Mouse (Mus musculus): ENCODE results near the gene Vmn1r86. TPM values are rescaled to one million over a fixed set of nuclear protein-coding genes. Genes with fewer than 3 reads are reported as not detected.

Gene Vmn1r86
- total and polyA plus RNA-seq, 3 experiments: not detected

DNA sequence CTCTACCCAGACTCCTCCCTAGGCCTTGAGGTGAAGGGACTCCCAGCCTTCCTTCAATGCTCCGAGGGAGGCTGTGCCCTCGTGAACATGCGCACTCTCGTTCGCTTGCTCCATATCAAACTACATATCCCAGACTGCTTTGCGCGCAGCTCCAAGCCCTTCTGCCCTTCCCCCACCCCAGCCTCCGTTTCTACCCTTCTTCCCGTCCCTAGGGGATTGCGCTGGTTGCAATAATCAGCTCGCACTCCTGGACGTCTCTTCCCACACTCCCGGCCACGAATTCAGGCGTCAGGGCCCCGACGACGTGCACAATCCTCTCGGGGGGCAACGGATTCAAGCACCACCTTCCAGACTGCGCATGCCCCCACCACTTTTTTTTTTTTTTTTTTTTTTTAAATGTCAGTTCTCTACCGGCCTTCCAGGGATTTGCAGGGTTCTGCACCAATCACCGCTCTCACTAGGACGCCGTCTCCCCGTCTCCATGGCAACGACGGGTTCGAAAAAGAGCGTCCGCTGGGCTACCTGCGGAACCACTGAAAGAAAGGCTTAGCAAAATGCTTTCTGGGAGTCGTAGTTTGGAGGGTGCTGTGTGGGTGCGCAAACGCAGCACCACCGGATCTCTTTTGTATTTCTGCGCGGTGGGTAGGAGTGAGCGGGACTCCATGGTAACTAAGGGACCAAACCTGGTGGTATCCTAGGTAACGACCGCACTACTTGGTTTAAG is 65.3 kb downstream of the Vmn1r86 start, which contains the start of gene Mzf1 (continued):
- TF ChIP-seq ELF1 (IDR thresholded peaks at IDR 0.05; ENCODE audit: low read depth, low read length) (peak; percentile 72), ZKSCAN1 (IDR thresholded peaks at IDR 0.05; ENCODE audit: low read depth, low read length) (no peak), BHLHE40 (IDR thresholded peaks at IDR 0.05; ENCODE audit: borderline replicate concordance, low read depth, low read length) (no peak), USF1 (IDR thresholded peaks at IDR 0.05; ENCODE audit: low read depth, low read length) (0 out of 2 replicates have a peak, but pooled peaks have one; percentile 36), MYB (IDR thresholded peaks at IDR 0.05; ENCODE audit: low read depth, low read length) (no peak), SIN3A (IDR thresholded peaks at IDR 0.05; ENCODE audit: low read length) (peak; percentile 90), GABPA (IDR thresholded peaks at IDR 0.05; ENCODE audit: low read depth, low read length) (no peak), TAL1 (IDR thresholded peaks at IDR 0.05; ENCODE audit: low read length) (no peak), POLR2AphosphoS2 (IDR thresholded peaks at IDR 0.05; ENCODE audit: low read length) (peak; percentile 50; the same call in 1 of the 2 replicates), POLR2A (IDR thresholded peaks at IDR 0.05; ENCODE audit: control insufficient read depth in 1 of 2, insufficient read depth in 1 of 2, low read depth in 1 of 2, low read length in 2 of 2, poor library complexity in 1 of 2) (peak; percentile 47 to 83; a peak in 2 of 4 replicates), JUND (IDR thresholded peaks at IDR 0.05; ENCODE audit: low read depth, low read length) (no peak), RCOR1 (IDR thresholded peaks at IDR 0.05; ENCODE audit: low read depth, low read length) (no peak), NELFE (IDR thresholded peaks at IDR 0.05; ENCODE audit: low read depth, low read length) (peak; percentile 87), POLR2AphosphoS5 (IDR thresholded peaks at IDR 0.05; ENCODE audit: borderline replicate concordance, low read depth, low read length) (no peak), TCF12 (IDR thresholded peaks at IDR 0.05; ENCODE audit: low read depth, low read length) (0 out of 2 replicates have a peak, but pooled peaks have one; percentile 29)

DNA sequence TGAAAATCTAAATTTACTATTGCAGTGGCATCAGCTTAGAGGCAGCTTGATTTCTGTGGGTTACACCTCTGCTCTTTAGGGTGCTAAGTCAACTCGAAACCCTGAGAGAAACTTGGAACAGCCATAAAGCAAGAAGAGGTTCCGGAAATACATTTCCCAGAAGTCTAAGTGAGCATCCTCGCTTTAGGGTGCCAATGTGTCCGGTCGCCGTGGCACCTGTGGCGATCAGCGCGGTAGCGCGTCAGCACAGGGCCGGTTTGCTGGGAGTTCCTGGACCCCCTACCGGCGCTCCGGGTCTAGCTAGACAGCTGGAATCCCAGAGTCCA is 65.8 kb downstream of the Vmn1r86 start:
- DNase-seq (ENCODE audit: low read depth, low spot score): no peak
- no peaks in the 10 kb centered on the region; the same call in 1 of the 2 replicates for H3K79me2 ChIP-seq (ENCODE audit: control insufficient read depth, insufficient read depth, low read length, poor library complexity)
- H3K27me3 ChIP-seq (ENCODE audit: control insufficient read depth in 1 of 2, insufficient read depth in 2 of 2, low read length in 2 of 2): no peaks in the 10 kb centered on the region
- TF ChIP-seq SMC3 (IDR thresholded peaks at IDR 0.05; ENCODE audit: low read depth, low read length) (no peak), EP300 (IDR thresholded peaks at IDR 0.05; ENCODE audit: low read depth in 1 of 2, low read length in 2 of 2) (0 out of 4 replicates have a peak, but pooled peaks of 1 of the 2 experiments have one; percentile 5)
- H3K4me1 ChIP-seq (ENCODE audit: control insufficient read depth in 1 of 2, insufficient read depth in 2 of 2, low read length in 2 of 2): peaks cover 4 to 6% of the 10 kb centered on the region in 2 experiments; a peak in 3 of 4 replicates
- peak overlapping the region; percentile 63 to 70 for H3K4me3 ChIP-seq (ENCODE audit: control insufficient read depth in 1 of 2, insufficient read depth in 1 of 2, low read depth in 2 of 2, low read length in 2 of 2)
- H3K9me3 ChIP-seq (replicated peaks; ENCODE audit: insufficient read depth, low read length): no peaks in the 10 kb centered on the region
- no peak overlapping the region for H3K27ac ChIP-seq (ENCODE audit: control insufficient read depth, low read depth, low read length)
- H3K9ac ChIP-seq (ENCODE audit: control insufficient read depth, low read depth, low read length, poor library complexity, severe bottlenecking): peak overlapping the region; percentile 72
- H3K36me3 ChIP-seq (ENCODE audit: control insufficient read depth in 1 of 2, insufficient read depth in 2 of 2, low read length in 2 of 2): peaks cover 0 to 3% of the 10 kb centered on the region in 2 experiments; a peak in 1 of 4 replicates

DNA sequence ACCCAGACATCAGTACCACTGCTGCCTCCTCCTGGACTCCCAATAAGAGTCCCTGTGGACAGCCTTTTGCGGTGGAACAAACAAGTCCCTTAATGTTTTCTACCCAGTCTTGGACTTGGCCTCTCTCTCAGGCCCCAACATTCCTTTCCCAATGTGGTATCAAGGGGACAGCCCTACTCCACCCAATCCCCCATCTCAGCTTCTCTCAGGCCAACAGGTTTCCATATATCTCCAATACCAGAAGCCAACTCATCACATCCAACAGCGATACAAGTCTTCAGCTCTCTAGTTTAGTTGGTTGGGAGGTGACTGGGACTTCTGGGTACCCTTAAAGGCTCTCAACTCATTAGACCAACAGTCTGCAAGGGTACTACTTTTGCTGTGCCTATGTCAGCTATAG is 66.2 kb downstream of the Vmn1r86 start:
- peak overlapping the region; percentile 72 for H3K9ac ChIP-seq (ENCODE audit: control insufficient read depth, low read depth, low read length, poor library complexity, severe bottlenecking)

More for the DNA sequence above, 66.2 kb downstream of the Vmn1r86 start:
- peaks cover 0 to 2% of the 10 kb centered on the region in 2 experiments; a peak in 1 of 4 replicates for H3K36me3 ChIP-seq (ENCODE audit: control insufficient read depth in 1 of 2, insufficient read depth in 2 of 2, low read length in 2 of 2)
- no peak for DNase-seq (ENCODE audit: low read depth, low spot score)
- TF ChIP-seq NRF1 (IDR thresholded peaks at IDR 0.05; ENCODE audit: insufficient read depth, low read depth, low read length, poor library complexity, severe bottlenecking) (no peak), POLR2AphosphoS2 (IDR thresholded peaks at IDR 0.05; ENCODE audit: low read length) (no peak), HCFC1 (IDR thresholded peaks at IDR 0.05; ENCODE audit: low read depth, low read length) (no peak), MAZ (IDR thresholded peaks at IDR 0.05; ENCODE audit: low read depth, low read length) (no peak), GATA1 (IDR thresholded peaks at IDR 0.05; ENCODE audit: low read depth, low read length) (no peak), KAT2A (conservative IDR thresholded peaks at IDR 0.05; ENCODE audit: low read depth, low read length) (no peak), NELFE (IDR thresholded peaks at IDR 0.05; ENCODE audit: low read depth, low read length) (no peak), MYC (IDR thresholded peaks at IDR 0.05; ENCODE audit: low read depth, low read length) (no peak), E2F4 (IDR thresholded peaks at IDR 0.05; ENCODE audit: borderline replicate concordance, low read depth, low read length) (no peak), CTCF (IDR thresholded peaks at IDR 0.05 in 2 of 3, conservative IDR thresholded peaks at IDR 0.05 in 1 of 3; ENCODE audit: control insufficient read depth in 1 of 3, insufficient read depth in 1 of 3, low read depth in 2 of 3, low read length in 3 of 3, poor library complexity in 1 of 3, severe bottlenecking in 1 of 3) (no peak), ZKSCAN1 (IDR thresholded peaks at IDR 0.05; ENCODE audit: low read depth, low read length) (no peak), TAL1 (IDR thresholded peaks at IDR 0.05; ENCODE audit: low read length) (no peak), CHD1 (IDR thresholded peaks at IDR 0.05; ENCODE audit: low read depth, low read length) (no peak)
- H3K27me3 ChIP-seq (ENCODE audit: control insufficient read depth in 1 of 2, insufficient read depth in 2 of 2, low read length in 2 of 2): no peaks in the 10 kb centered on the region
- no peaks in the 10 kb centered on the region; the same call in 1 of the 2 replicates for H3K79me2 ChIP-seq (ENCODE audit: control insufficient read depth, insufficient read depth, low read length, poor library complexity)
- peaks cover 4% of the 10 kb centered on the region in 2 experiments; a peak in 3 of 4 replicates for H3K4me1 ChIP-seq (ENCODE audit: control insufficient read depth in 1 of 2, insufficient read depth in 2 of 2, low read length in 2 of 2)
- H3K9me3 ChIP-seq (replicated peaks; ENCODE audit: insufficient read depth, low read length): no peaks in the 10 kb centered on the region
- no peak overlapping the region for H3K27ac ChIP-seq (ENCODE audit: control insufficient read depth, low read depth, low read length)
- H3K4me3 ChIP-seq (ENCODE audit: control insufficient read depth in 1 of 2, insufficient read depth in 1 of 2, low read depth in 2 of 2, low read length in 2 of 2): peak overlapping the region; percentile 63 to 70; a peak in 3 of 4 replicates

Measured in MEL (cell line).